Mouse (Mus musculus) layer of hippocampus, postnatal 14 days (tissue): ENCODE data around the gene Sun5. TPM values are rescaled to one million over a fixed set of nuclear protein-coding genes. Genes with fewer than 3 reads are reported as not detected.

Source experiments
- DNase-seq, 2 experiments: peaks; one replicate each; pipeline ENCODE4 v3.0.0; 2021 to 2022; ENCODE audit warnings: low spot score in 2 of 2, mixed read lengths in 1 of 2
- total RNA-seq, 2 experiments: library from RNA; stranded (reverse); gene quantifications; 2 replicates each; pipeline ENCODE4 v1.2.3; 2021

Sun5 gene
- total RNA-seq, 2 experiments from 2014 or later: not detected

- no peak for DNase-seq
These were observed 48.8 kb downstream of the Sun5 start for GRCm38 (mm10) chr2:153822005-153822543.

GRCm38 (mm10) chr2:153809921-153810320, 61.0 kb downstream of the Sun5 start:
- DNase-seq: no peak

- DNase-seq: no peak
These were observed 62.0 kb downstream of the Sun5 start for GRCm38 (mm10) chr2:153808841-153809240.

DNA sequence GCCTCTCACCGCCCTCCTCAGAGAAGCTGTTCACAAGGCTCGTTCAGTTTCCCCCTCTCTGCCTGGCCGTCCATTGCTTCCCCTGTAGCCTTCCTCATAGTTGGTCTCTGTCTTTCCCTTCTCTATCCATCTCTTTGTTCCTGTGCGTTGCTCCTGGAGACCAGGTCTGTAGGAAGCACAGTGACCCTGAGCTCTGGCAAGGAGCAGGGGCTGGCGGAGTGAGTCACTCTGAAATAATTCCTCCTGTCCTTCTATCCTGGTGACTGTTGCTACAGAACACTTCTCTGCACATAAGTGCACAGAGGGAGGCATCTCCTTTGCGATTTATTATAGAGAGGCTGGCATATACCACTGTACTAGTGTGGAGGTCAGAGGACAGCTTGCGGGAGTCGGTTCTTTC, 62.7 kb downstream of the Sun5 start:
- no peak for DNase-seq

DNA sequence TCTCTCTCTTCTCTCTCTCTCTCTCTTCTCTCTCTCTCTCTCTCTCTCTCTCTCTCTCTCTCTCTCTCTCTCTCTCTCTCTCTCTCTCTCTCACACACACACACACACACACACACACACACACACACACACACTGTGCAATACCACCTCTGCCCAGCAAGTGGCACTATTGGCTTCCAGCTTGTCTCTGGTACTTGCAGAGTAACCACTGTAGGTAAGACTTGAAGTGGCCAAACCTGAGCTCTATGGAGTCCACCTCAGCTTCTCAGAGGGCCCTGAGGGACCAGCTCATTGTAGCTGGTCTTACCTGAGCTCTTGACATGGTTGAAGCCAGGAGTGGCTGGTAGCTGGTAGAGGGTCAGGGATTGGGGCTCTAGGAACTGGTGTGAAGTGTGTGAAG, 63.4 kb downstream of the Sun5 start:
- DNase-seq: peak; percentile 58 to 63

Other genes with a start within 250 kb of the Sun5 start
- gene Commd7, start 238.3 kb downstream of the Sun5 start, total RNA-seq: 10 to 100 TPM; 25.3 to 27.8 TPM
- 1 to 10 TPM; 2.1 TPM for gene Dnmt3b, start 221.6 kb downstream of the Sun5 start, total RNA-seq
- under 1 TPM in 1 of 2 experiments, not detected in 1; 0.14 TPM for gene Dnmt3c, start 174.4 kb downstream of the Sun5 start, total RNA-seq
- 100 to 1,000 TPM; 137 to 140 TPM for gene Mapre1, start 129.8 kb downstream of the Sun5 start, total RNA-seq
- under 1 TPM; 0.14 to 0.41 TPM for gene Efcab8, start 91.2 kb downstream of the Sun5 start, total RNA-seq
- gene Bpifb2, start 4.0 kb upstream of the Sun5 start, total RNA-seq: not detected
- gene Bpifb6, start 29.3 kb upstream of the Sun5 start, total RNA-seq: not detected
- not detected for gene Bpifb3, start 47.1 kb upstream of the Sun5 start, total RNA-seq
- gene Bpifb4, start 67.1 kb upstream of the Sun5 start, total RNA-seq: not detected
- gene Bpifa6, start 103.9 kb upstream of the Sun5 start, total RNA-seq: not detected
- gene Bpifa2, start 137.2 kb upstream of the Sun5 start, total RNA-seq: not detected